Mouse (Mus musculus) lung, adult 18-20 months (tissue): ENCODE data around the gene Fbxo9.
"Not testable (repeated sequence)": the region's sequence is repeated elsewhere in the genome, so short reads cannot be mapped to it uniquely, and the experiment has no call there.

Source experiments
- DNase-seq, 2 experiments: peaks; one replicate each; pipeline ENCODE4 v3.0.0; 2022; ENCODE audit warnings: mixed read lengths in 2 of 2

Fbxo9 gene

DNA sequence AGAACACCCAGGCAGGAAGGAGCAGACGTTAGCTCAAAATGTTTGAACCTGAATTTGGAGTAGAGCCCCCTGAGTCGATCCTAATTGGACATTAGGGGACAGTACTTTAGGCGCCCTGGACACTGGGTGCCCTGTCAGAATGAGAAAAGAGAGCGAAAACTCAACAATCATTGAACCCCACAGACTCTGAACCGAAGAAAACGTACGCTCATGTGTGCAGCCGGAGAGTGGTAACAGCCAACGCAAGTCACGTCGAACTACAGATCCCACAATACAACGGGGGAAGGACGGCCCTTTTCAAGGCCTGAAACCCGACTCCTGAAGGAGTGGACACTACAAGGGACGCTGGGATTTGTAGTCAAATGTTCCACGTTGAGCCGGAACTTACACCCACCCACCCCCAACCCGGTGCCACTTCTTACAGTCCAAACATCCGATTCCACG lies at the start of gene Fbxo9, which contains the start of gene Ick:
TSS of gene Fbxo9 (minus strand) at position 270 of the 444 bp plus-strand sequence.
TSS of gene Ick (plus strand) at position 397 of the 444 bp plus-strand sequence.
- DNase-seq: peak; percentile 93 to 96

DNA sequence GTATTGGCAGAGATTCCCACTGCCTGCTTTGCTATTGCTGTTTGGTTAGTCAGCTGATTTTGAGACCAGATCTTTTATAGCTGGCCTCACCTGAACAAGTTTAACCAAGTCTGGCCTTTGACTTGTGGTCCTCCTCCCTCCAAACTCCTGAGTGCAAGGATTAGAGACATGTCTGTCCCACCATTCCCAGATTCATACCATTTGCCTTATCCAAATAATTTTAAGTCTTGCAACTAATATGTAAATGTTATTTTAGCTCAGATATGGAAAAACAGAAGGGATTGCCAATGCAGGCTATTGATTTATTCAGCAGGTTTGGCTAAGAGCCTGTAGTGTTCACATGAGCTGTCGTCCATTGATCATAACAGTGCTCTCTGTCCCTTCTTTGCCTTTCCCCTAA lies 48.4 kb upstream of the Fbxo9 start:
- no peak for DNase-seq

DNA sequence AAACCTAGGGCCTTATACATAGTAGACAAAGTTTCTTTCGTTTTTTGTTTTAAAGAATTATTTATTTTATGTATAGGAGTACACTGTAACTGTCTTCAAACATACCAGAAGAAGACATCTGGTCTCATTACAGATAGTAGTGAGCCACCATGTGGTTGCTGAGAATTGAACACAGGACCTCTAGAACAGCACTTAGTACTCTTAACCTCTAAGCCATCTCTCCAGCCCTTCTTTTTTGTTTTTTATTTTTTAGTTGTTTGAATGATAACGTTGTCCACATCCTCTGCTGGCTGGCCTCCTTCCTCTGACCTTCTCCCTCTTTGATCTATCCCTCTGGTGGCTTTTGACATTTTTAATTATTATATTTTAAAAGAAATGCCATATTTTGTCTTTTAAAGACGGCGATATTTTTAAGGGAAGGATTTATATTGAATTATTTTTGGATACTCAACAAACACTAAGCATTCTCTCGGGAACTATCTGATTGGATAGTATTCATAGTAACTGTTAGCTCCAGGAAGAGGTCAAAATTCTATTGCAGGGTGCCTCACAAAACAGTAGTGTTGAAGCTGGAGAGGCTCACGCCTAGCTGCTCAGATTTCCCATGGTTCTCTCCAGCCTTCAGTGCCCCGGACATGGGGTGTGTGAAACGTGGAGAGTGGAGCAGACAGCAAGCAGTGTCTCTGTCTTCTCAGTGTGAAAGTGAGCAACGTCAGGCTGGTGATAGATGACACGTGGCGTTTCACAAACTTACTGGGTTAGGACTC lies 45.5 kb upstream of the Fbxo9 start:
- DNase-seq: no peak

DNA sequence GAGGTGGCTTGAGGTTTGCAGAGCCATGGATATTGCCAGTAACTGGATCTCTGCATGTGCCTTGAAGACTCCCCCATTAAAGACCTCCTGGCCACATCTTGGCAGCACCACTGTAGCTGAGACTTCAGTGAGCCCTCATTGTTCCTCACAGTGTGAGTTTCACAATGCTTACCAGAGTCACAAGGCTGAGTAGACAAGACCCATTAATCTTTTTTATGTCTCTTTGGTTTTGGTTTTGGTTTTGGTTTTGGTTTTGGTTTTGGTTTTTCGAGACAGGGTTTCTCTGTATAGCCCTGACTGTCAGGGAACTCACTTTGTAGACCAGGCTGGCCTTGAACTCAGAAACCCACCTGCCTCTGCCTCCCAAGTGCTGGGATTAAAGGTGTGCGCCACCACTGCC lies 40.9 kb upstream of the Fbxo9 start:
- not testable (repeated sequence) for DNase-seq

DNA sequence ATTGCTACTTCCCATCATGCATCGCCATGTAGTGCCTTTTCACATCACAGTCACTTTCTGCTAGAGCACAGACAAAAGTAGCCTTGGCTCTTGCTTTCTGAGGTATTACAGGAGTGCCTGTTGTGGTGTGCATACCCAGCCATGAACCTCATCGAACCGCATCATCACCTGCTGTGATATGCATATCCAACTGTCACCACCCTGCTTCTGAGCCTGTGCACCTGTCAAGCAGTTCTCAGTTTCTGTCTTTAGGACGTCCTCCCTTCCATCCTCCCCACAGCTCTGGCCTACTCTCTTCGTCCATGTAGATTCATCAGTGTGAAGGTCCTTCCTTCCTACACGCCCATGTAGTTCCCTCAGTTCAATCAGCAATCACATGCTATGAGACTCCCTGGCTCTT lies 39.3 kb upstream of the Fbxo9 start:
- no peak for DNase-seq

DNA sequence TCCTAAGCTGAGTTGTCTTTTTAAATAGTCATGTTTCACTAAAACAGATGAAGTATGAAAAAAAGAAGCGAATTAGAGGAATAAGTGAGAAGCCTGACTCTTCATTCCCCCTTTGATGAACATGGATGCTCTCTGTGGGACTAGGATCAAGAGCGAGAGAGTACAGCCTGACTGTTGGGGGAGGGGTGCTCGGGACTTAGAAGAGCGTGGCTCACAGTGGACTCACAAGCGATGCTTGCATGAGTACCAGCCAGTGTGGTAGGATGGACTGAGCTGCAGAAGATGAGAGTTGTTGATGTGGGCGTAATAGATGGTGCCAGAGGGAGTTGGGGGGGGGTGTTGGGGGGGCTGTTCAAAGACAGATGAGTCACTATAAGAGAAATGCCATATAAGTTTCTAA lies 37.8 kb upstream of the Fbxo9 start:
- DNase-seq: no peak

DNA sequence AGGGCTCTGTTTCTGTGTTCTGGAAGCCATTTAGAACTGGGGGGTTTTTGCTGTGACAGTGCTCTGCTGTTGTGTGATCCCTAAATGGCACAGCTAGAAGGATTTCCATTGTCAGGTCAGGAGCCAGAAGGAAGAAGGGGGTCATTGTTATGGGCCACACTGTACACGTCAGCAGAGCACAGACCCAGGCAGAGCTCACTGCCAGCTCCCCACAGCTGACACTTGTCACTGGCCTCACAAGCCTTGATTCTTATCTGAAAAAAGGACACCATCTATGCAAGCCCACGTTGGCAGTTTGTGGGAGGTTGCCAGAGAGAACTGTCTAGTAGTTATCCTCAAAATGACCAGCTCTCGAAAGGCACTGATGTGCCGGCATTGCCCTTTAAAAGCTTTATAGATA lies 37.2 kb upstream of the Fbxo9 start:
- DNase-seq: no peak

DNA sequence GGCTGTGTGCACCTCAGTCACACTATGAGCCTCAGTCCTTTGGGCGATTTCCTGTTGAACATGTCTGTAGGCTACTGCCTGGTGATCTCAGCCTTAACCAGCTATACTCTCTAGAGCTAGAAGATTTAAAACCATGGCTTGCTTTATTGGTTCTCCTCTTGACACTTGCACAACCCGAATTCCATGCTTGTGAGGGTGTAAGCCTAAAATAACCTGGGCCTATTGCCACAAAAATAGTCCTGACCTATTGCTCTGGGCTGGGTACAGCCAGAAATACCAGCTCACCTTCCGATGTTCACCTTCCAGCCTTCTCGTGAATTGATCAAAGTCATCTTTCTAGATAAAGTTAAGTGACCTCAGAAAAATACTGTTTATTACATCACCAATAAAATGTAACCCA lies 30.6 kb upstream of the Fbxo9 start:
- peak; percentile 43 to 64 for DNase-seq

DNA sequence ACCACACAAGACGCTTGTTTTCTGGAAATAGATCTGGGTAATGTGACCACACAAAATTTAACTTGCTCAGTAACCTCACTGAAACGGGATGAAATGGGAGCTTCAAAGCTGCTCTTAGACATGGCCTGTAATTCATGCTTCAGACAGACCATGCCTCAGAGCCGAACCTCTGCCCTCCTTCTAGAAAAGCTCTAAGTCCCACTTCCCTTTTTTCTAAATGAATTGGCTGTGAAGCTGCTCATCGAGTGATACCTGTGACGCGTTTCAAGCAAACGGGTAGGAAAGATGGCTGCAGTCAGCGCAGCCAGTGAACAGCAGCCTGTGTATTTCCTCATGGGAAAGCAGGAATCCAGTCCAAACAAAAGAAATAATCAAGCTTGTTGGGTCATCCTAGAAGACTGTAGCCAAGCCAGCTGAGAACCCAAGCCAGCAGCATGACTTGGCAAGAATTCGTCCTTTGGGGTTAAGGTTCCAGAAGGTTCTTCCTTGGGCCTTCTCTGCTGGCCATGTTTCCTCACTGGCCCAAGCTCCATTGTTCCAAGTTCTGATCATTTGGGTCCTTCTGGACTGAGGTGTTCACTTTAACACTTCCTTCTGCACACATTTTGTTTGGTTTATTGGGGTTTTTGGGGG lies 29.3 kb upstream of the Fbxo9 start:
- no peak for DNase-seq

DNA sequence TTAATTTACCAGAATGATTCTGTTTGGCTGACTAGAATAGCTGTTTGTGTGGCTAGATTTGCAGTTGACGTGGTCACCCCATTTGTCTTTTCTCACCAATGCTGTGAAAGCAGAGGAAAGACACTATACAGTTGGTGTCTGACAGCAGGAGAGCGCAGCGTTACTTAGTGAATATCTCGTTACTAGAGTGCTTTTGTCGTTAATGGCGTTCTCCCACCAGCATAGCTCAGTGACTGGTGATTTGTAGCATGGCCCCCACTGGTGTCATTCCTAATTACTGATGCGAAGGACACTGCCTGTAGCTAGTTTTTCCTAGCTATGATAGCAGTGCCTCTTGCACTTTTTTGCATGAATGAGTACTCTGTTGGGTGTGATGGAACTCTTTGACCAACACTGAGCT lies 26.8 kb upstream of the Fbxo9 start:
- no peak for DNase-seq

DNA sequence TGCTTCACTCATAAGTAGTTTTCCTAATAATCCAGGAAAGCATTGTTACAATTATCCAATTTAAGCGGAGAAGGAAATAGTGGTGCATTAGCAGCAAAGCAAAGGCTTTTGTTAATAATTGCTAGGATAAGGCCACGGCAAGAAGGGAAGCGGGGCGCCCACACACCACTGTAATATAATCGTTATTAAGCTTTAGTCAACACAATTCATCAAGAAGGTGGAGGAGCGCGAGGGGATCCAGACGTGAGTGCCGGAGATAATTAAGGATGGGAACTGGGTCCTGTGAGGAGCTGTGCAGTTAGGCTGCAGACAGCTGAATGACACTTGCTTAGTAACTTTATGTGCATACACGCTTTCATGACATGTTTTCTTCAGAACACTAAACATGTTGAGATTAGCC lies 17.8 kb upstream of the Fbxo9 start:
- no peak for DNase-seq

DNA sequence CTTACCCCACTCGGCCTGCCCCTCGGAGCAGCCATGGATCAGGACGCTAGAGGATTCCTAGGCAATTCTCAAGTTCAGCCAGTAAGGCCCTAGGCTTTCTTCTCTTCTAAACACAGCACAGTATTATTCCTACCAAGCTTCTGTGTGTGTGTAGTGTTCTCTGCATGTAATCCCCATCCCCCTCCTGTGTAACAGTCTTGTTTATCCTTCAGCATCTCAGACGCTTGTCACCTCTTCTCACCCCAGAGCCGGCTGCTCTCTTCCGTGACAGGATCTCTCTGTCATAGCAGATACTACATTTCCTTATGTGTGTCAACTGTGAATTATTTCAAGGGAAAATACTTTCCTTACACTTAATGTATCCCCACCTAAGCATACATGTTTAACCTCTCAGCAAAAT lies 17.1 kb upstream of the Fbxo9 start:
- no peak for DNase-seq

DNA sequence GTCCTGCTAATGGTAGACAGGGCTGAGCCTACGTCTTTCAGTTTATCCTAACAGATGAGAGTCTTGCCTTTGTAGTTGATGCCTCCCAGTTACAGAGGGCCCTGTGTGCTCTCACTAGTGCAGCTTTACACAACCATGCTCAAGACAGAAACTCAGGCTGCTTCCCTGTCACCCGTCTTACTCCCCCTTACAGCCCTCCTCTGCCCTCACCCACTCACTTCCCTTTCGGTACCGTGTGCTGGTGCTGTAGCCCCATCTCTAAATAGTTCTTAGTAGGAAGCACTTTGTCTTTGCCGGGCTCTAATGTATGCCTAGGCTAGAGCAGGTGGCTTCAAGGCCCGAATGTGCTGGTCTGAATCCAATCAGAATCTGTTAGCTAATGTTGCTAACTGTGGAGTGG lies 15.4 kb upstream of the Fbxo9 start:
- DNase-seq: no peak

DNA sequence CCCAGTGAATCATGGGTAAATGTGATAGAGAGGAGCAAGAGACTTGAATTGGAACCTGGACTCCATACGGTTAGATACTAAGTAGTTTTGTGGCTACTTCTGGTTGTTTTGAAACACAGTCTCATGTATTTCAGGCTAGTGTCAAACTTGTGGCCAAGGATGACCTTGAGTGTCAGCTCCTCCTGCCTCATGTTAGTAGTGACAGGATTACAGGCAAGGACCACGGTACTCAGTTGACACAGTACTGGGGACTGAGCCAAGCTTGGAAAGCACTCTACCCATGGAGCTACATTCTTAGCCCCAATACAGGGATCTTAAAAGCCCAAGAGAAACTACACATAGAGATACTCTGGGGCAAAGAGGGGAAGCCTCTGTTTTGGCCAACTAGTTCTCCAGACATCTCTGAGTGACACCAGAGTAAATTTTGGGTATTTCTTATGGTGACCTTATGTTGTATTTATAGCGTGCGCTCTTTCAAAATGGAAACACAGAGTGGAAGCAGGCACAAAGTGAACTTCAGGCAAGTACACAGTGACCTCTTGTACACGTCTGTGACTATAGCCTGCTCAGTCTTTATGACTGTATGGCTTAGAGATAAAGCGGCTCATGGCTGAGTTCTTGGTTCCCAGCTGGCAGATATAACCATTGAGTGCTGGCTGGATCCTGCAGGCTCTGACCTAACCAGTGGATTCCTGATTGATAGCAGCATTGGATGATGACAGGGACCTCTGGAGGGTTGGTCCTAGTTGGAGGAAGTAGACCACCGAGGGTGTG lies 14.3 kb upstream of the Fbxo9 start:
- no peak for DNase-seq

DNA sequence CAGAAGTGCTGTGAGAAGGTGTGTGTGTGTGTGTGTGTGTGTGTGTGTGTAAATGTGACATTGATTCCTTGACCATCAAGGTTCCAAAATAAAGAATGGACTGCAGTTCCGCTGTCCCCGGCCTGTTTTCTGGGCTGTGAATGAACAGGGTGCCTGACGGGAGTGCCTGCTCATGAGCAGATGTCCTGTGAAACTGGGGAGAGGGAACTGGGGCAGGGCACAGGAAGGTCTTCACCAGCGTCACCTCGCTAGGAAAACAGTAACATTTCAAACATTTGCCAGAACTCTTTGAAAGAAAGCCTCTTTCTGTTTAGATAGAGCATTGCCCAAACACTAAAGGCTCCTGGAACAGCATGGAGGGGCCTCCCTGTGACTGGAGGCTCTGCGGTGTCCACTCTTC lies 13.1 kb upstream of the Fbxo9 start:
- DNase-seq: no peak

DNA sequence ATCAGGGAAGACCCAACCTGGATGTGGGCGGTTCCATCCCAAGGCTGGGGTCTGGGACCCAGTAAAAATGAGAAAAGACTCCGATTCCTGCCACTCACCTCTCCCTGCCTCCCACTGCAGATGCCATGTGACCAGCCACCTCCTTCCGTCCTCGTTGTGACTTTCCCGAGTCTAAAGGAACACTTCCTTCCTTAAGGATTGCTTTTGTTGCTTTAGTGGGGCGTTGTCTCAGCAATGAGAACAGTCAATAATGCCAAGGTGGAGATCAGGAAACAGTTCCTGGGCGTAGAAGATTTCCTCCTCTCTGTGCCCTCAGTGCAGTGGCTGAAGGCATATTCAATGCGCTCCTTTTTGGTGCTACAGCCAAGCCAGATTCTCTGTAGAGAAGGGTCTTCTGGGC lies 12.5 kb upstream of the Fbxo9 start:
- peak; percentile 72 to 86 for DNase-seq

DNA sequence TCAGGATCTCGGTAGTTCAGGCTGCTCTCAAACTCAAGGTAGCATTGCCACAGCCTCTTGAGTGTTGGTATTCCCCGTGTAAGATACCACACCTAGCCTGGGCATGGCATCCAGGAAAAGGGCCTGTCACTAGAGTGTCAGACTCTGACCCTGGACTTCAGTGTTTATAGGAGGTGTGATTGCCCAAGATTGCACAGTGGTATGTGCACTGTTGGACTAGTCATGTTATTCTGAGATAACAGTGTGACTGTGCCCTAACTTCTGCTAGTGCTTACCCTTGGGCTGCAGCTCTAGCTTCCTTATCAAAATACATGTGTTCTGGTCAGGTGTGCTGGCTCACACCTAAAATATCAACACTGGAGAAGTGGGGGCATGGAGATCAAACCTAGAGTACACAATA lies 8.8 kb upstream of the Fbxo9 start:
- peak; percentile 52 to 73 for DNase-seq

DNA sequence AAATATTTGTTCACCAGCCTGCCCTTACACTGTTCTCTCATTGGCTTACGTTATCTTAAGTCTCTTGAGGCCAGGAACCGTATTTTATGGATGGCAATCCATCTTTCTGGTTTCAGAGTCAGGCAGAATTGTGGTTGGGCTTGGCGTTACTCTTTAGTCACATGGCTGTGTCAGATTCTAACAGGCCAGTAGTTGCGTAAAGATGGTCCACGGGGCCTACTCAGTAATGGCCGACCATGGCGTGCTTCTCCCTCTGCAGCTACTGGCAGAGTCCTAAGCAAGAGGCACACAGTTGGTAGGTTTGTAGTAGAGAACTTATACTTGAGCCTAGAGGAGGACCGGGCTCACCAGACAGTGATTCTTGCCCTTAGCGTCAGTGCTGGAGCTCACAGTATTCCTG lies 6.9 kb upstream of the Fbxo9 start:
- DNase-seq: no peak

DNA sequence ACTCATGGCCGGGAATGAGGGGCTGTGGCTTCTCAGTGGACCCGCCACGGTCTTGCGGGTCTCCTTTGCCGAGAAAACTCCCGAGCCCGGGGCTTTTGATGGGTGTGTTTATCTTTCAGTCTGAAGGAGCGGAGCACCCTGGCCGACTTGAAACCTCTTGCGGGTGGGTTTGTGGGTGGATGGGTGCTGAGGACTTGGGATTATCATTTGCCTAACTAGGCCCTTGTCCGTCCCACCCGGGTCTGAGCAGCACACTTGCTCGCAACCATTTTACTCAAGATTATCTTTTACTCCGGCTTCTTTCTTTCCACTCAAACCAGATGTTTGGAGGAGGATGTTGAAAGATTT lies 4.6 kb upstream of the Fbxo9 start:
- no peak for DNase-seq

DNA sequence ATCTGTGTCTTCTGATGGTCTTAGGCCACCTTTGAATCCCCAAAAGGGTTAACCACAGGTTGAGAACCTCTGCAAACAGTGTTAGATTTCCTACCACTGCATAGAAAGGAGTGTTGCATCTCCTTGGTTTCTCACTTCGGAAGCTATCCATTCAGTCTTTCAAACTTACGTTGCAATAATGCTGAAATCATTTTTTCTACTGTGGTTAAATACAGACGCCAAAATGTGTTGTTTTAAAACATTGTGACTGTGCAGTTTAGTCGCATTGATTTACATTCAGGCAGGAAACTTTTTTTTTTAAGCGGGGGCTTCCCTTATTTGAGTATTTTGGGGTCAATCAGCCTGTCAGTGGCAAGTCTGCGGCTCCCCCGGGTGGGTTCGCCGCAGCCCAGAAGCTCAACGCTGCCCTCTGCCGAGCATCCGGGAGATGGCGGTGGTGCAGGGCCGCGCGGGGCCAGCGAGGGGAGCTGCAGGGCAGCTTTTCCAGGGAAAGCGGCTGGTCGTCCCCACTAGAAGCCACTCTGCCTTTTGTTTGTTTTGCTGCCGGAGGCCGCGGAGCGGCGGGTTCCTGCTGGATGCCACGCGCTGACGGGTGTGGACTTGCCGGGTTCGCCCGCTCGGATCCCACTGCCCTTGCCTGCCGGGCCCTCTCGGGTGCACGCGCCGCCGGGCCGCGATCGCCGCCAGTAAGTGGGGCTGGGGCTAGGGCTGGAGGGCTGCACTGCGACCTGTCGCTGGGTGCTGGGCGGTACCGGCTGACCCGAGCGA lies 4.1 kb upstream of the Fbxo9 start:
- peak; percentile 91 to 94 for DNase-seq

DNA sequence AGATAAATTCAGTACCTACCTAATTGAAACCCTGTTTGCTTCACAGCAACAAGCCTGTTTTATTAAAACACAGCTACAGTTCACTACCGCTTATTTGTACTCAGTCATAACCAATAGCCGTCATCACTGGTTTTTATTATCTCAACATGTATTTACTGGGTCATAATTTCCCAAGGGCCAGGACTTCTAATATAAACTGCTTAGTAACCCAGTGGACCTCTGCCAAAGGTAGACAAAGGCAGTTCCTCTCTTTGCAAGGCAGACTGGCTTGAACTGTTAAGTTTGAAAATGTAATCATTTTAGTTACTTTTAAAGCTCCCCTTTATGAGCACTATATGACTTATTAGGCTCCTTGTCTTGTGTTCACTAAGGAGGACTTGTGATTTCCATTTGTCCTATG lies 2.6 kb upstream of the Fbxo9 start:
- DNase-seq: no peak

DNA sequence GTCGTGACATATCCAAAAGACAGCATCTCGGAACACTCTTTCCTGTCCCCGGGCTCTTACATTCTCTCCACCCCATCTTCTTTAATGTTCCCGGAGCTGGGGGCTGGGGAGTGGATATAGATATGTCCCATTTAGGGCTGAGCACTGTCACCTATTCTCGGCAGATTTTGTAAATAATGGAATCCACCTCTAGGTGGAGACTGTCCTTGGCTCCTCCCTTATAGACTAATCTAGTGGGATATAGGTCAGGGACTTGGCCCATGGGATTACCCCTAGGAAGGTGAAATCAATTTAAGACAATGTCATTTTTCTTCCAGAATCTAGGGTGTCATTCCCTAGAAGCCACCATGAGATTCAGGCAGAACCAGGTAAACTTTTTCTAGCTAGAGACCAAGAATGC lies 791 bp upstream of the Fbxo9 start:
- no peak for DNase-seq
